Mouse (Mus musculus): ENCODE results near the gene 9430038I01Rik.

Gene 9430038I01Rik

DNA sequence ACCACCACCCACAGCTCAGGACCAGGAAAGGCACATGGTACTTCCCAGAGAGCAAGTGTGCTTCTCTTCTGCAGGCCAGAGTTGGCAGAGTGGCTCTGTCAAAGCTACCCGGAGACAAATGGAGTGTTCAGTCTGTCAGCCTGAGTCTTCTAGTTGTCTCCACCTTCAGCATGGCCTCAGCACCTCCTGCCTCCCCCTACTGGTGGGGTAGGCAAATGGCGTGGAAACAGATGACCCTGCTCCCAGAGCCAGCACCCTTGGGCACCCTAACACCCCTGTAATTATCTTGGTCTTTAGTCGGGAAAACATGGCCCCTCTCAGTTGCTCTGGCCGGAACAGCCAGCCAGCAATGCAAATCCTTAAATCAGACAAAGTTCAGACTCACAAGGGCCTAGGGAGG lies 43.8 kb downstream of the 9430038I01Rik start:
- no peak for DNase-seq (ENCODE audit: low spot score)

DNA sequence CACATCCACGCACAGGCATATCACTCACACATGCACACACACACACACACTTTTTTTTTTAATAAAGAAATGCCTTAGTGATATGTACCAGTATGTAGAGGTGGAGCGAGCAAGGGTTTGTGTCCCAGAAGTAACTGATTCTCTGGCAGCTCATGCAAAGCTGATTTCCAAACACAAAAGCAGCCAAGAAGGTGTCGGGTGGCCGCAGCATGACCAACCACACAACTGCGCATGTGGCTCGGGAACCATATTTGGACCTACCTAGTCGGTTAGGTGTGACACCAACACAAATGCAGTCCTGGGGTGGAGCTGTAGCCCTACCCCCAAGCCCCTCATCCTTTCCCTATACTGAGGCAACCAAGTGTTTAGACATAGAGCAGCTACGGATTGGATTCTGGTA lies 45.5 kb downstream of the 9430038I01Rik start:
- DNase-seq (ENCODE audit: low spot score) = no peak

DNA sequence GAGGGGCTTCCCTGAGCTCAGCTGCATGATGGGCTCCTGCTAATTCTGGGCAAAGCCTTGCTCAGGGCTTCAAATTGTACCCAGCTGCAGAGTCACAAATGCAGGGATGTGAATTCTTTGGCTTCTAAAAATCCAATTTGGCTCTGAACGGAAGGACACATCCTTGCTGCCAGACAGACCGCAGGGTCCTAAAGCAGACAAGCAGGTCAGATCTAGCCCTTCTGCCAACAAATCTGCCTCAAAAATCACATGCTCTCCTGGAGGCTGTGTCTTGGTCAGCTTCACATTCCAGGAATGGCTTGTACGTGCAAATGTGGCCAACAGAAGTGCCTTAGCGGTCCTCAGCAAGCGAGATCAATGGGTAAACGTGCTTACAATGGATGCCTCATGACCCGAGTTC lies 46.0 kb downstream of the 9430038I01Rik start:
- no peak for DNase-seq (ENCODE audit: low spot score)

DNA sequence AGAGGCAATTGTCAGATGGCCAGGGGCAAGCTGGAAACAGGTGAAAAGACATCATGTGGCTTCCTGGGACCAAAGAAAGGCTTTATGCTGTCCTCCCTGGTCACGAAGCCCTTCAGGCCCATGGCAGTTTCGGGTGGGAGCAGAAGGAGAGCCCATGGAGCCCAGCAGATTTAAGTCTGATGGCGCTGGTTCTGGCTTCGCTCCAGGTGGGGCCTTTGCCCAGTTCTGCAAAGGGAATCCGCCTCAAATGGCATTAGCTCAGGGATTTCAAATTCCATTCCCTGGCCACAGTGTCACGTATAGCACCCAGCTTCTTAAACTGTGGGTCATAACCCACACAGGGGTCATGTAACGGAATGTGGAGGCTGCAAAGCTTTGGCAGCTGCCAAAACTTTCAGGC lies 63.7 kb downstream of the 9430038I01Rik start:
- DNase-seq (ENCODE audit: low spot score) = no peak

DNA sequence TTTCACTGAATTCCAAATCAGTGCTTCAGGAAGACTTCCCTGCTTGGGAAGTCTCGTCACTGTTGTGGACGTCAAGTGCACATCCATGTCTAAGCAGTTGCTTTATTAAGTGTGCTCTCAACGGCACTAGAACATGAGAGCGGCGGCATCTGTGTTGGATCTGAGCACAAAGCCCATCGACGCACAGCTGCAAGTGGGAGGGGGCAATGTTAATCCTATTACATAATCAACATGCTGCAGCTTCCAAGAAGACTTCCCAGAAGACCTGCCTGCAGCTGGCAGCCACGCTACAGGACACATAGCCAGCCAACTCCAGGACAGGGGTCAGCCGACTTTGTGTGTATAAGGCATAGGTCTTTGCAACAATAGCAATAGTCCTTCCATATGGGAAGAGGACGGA lies 64.5 kb downstream of the 9430038I01Rik start:
- no peak for DNase-seq (ENCODE audit: low spot score)

DNA sequence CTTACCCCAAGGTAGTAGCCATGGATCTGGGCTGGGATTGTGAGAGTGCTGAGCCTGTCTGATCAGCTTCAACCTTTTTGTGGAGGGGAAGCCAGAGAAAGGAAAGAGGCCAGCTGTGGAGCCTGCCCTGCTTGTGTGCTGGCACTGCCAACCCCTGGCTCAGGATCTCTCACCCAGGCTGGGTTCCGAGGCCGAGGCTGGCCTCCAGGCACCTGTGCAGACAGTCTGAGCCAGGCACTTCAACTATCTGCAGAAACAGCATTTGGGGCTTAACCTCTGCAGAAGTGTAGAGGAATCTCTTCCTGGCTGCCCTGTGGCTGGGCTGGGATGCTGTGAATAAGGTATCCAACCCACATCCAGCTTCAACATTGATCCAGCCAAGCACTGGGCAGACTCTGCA lies 76.6 kb downstream of the 9430038I01Rik start:
- no peak for DNase-seq (ENCODE audit: low spot score)

Measured in spleen, adult 12 weeks (tissue).